Mouse (Mus musculus) ES-E14 (cell line): Measurements from ENCODE around the gene H2-Aa. TPM values are rescaled to one million over a fixed set of nuclear protein-coding genes. Genes with fewer than 3 reads are reported as not detected.

ENCODE experiments used
- DNase-seq: peaks from one replicate; pipeline ENCODE4 v3.0.0-alpha.2; 2013; ENCODE audit warnings: low read depth, low spot score
- H3K27ac ChIP-seq: 2 replicates; pipeline ENCODE4 v1.5.1; 2012; ENCODE audit warnings: low read depth, mild to moderate bottlenecking, low read length, moderate library complexity, mixed read lengths; ENCODE audit not compliant: poor library complexity, insufficient read depth, severe bottlenecking
- H3K36me3 ChIP-seq: 2 replicates; pipeline ENCODE4 v1.6.1; 2012; ENCODE audit warnings: mild to moderate bottlenecking, low read length, moderate library complexity, mixed read lengths; ENCODE audit not compliant: control insufficient read depth, poor library complexity, insufficient read depth, severe bottlenecking
- H3K4me1 ChIP-seq, 2 experiments: fragments of 150-350 bp in 1 of 2; sonication (generic) in 1 of 2; 2 replicates each; pipeline ENCODE4 v1.6.1; 2012; ENCODE audit warnings: low read length in 2 of 2, mild to moderate bottlenecking in 1 of 2, mixed read lengths in 1 of 2; ENCODE audit not compliant: control insufficient read depth in 2 of 2, insufficient read depth in 2 of 2, poor library complexity in 1 of 2
- H3K4me3 ChIP-seq, 2 experiments: fragments of 150-350 bp in 1 of 2; sonication (generic) in 1 of 2; 2 replicates each; pipeline ENCODE4 v1.5.1; 2012; ENCODE audit warnings: low read length in 2 of 2, low read depth in 1 of 2, mild to moderate bottlenecking in 1 of 2, mixed read lengths in 1 of 2; ENCODE audit not compliant: insufficient read depth in 1 of 2, poor library complexity in 1 of 2, severe bottlenecking in 1 of 2
- H3K9ac ChIP-seq: 2 replicates; pipeline ENCODE4 v1.6.1; 2012; ENCODE audit warnings: low read depth, mild to moderate bottlenecking, low read length, mixed read lengths; ENCODE audit not compliant: poor library complexity, insufficient read depth, severe bottlenecking
- H3K9me3 ChIP-seq: fragments of 150-350 bp; sonication (generic); 2 replicates; pipeline ENCODE4 v1.6.1; 2012; ENCODE audit warnings: low read depth, mild to moderate bottlenecking, low read length; ENCODE audit not compliant: control insufficient read depth, insufficient read depth
- CHD2 ChIP-seq: IDR thresholded peaks from 2 replicates; pipeline ENCODE4 v1.6.1; 2014; ENCODE audit warnings: mild to moderate bottlenecking, low read depth, low read length, inconsistent platforms
- HCFC1 ChIP-seq: IDR thresholded peaks from 2 replicates; pipeline ENCODE4 v1.6.1; 2012; ENCODE audit warnings: low read length, inconsistent platforms, borderline replicate concordance; ENCODE audit not compliant: insufficient read depth
- MAFK ChIP-seq: IDR thresholded peaks from 2 replicates; pipeline ENCODE4 v1.6.1; 2014; ENCODE audit warnings: mild to moderate bottlenecking, low read depth, low read length, inconsistent platforms; ENCODE audit not compliant: insufficient read depth
- ZC3H11A ChIP-seq: IDR thresholded peaks from 2 replicates; pipeline ENCODE4 v1.6.1; 2012; ENCODE audit warnings: low read depth, mild to moderate bottlenecking, inconsistent platforms, low read length, borderline replicate concordance
- ZNF384 ChIP-seq: IDR thresholded peaks from 2 replicates; pipeline ENCODE4 v1.6.1; 2012; ENCODE audit warnings: low read depth, low read length, inconsistent platforms
- in situ Hi-C, 2 experiments: fragments of 600-800 bp; cut with MboI; formaldehyde crosslinking; loops; one replicate each; pipeline ENCODE4 v1.15.1; 2025; ENCODE audit warnings: low sequenced_read_pairs in 2 of 2, inconsistent platforms in 1 of 2; ENCODE audit not compliant: unreplicated experiment in 2 of 2
- total RNA-seq: library from RNA; depleted of rRNA; stranded (reverse); fragments of 300-350 nt; gene quantifications from 2 replicates; pipeline ENCODE4 v1.2.3, GENCODE M21; 2012; rRNA removed

H2-Aa gene
- 0.48 and 1.6 TPM in 2 replicates for total RNA-seq

DNA sequence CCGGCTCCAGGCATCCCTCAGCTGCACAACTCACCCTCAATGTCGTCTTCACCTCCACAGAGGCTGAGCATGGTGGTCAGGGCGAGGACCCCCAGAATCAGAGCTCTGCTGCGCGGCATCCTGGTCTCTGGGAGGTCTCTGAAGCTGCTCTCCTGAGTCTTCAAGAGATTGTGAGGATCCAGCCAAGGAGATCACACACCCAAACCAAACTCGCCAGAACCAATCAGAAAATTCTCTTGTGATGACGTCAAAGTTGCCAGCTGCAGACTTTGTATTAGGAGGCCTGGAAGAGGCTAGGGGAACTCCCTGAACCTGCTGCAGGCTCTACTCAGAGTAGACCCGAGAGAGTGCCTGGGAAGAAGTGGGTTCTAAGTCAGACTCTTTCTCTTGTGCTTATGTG is at the start of gene H2-Aa:
Gene H2-Aa, minus strand, starts transcription at position 176 of the 400 bp plus-strand sequence.
- peak; percentile 63 for DNase-seq
- in situ Hi-C loops: no loop called here
- Histone ChIP-seq H3K36me3 (no peaks in the 10 kb centered on the region), H3K27ac (no peak within 1 kb of the TSS), H3K4me1 (no peaks in the 10 kb centered on the region), H3K9ac (no peak within 1 kb of the TSS), H3K9me3 (no peaks in the 10 kb centered on the region), H3K4me3 (no peak within 1 kb of the TSS)
- TF ChIP-seq ZC3H11A (no peak), CHD2 (peak; percentile 88)

DNA sequence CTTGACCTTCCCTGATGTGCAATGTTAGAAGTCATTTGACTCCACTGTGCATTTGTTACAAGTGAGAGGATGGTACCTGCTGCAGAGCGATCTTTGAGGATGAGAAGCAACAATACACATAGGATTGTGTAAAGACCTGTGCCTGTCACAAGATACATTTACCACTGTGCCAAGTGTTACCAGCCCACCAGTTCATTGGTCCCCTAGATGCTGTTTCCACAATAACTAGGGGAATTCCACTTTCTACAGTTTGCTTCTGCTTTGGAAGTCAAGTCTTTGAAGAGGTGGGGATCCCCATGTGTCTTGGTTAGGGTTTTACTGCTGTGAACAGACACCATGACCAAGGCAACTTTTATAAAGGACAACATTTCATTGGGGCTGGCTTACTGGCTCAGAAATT is 43.6 kb upstream of the H2-Aa start:
- Histone ChIP-seq H3K9me3 (no peaks in the 10 kb centered on the region), H3K27ac (no peak overlapping the region), H3K4me3 (no peak overlapping the region), H3K4me1 (peaks cover 0 to 5% of the 10 kb centered on the region in 2 experiments; a peak in 1 of 4 replicates), H3K36me3 (no peaks in the 10 kb centered on the region), H3K9ac (no peak overlapping the region)
- in situ Hi-C loops: no loop called here
- no peak for DNase-seq
- TF ChIP-seq HCFC1: no peak
- no peak for TF ChIP-seq ZC3H11A
- TF ChIP-seq MAFK: no peak
- TF ChIP-seq CHD2: no peak
- TF ChIP-seq ZNF384: no peak

DNA sequence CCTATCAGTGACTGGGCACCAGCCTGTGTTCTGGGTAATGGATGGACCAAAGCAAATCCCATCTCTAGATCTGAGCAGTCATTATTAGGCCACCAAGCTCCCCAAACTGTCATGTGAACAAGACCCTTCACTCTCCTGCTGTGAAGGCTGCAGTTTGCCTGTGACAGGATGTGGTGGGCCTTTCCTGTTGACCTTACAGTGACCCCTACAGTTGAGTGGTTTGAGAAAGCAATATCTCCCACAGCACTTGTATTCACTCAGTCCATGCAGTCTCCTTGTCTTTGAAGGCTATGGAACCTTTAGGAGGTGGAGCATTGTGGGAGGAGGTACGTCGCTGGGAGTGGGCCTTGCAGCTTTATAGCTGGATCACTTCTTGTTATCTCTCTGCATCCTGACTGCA is 42.2 kb upstream of the H2-Aa start:
- no peak overlapping the region for H3K27ac ChIP-seq
- no peak for DNase-seq
- no peaks in the 10 kb centered on the region for H3K9me3 ChIP-seq
- no peak overlapping the region for H3K9ac ChIP-seq
- TF ChIP-seq ZC3H11A (no peak), ZNF384 (no peak), MAFK (no peak), HCFC1 (no peak), CHD2 (no peak)
- H3K4me3 ChIP-seq: no peak overlapping the region
- no peaks in the 10 kb centered on the region for H3K36me3 ChIP-seq
- in situ Hi-C loops: no loop called here
- H3K4me1 ChIP-seq: peaks cover 0 to 5% of the 10 kb centered on the region in 2 experiments; a peak in 1 of 4 replicates

DNA sequence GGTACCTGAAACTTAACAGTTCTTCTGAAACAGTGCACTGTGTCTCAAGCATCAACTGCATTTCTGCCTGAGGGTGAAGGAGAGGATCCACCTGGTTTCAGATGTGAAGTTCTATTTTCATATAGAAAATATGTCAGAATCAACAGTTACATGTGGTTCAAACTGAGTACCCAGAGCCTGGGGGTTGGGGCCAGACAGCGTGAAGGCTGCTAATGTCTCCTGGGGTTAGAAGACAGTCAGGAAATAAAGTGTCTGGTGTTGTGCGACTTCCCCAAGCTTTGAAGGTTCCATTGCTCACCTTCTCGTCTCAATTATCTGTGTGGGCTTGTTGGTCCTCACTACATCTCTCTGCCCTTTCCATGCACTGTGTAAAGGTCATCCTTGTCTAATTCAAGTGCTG is 38.8 kb upstream of the H2-Aa start:
- no peak overlapping the region for H3K4me3 ChIP-seq
- H3K27ac ChIP-seq: no peak overlapping the region
- no peaks in the 10 kb centered on the region for H3K36me3 ChIP-seq
- peaks cover 0 to 5% of the 10 kb centered on the region in 2 experiments; a peak in 1 of 4 replicates for H3K4me1 ChIP-seq
- no peak overlapping the region for H3K9ac ChIP-seq
- in situ Hi-C loops: no loop called here
- no peak for TF ChIP-seq CHD2
- no peak for TF ChIP-seq HCFC1
- no peak for TF ChIP-seq ZNF384
- no peak for TF ChIP-seq MAFK
- no peak for TF ChIP-seq ZC3H11A
- H3K9me3 ChIP-seq: no peaks in the 10 kb centered on the region
- DNase-seq: no peak

DNA sequence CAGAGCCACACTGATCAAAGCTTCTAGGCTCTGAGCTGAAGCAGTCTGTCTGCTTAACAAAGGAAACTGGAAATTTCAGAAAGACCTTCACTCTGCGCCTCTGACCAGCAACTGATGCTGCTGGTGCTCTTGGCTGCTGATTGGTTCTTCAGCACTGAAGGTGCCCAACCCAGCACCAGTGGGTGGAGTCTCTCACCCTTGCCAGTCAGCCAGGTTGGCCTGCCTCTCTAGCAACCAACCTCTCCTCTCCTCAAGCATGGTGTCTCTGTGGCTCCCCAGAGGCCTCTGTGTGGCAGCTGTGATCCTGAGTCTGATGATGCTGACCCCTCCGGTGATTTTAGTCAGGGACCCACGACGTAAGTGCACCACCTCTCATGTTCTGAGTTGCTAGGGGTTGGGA is 37.8 kb upstream of the H2-Aa start, which contains the start of gene H2-Eb2:
Gene H2-Eb2, plus strand, starts transcription at position 230 of the 400 bp plus-strand sequence.
- no peak within 1 kb of the TSS for H3K27ac ChIP-seq
- DNase-seq: no peak
- TF ChIP-seq HCFC1 (no peak), ZNF384 (no peak), MAFK (no peak), ZC3H11A (no peak), CHD2 (no peak)
- H3K9ac ChIP-seq: no peak within 1 kb of the TSS
- H3K36me3 ChIP-seq: no peaks in the 10 kb centered on the region
- in situ Hi-C loops: no loop called here
- H3K4me1 ChIP-seq: peaks cover 0 to 5% of the 10 kb centered on the region in 2 experiments; a peak in 1 of 4 replicates
- H3K9me3 ChIP-seq: no peaks in the 10 kb centered on the region
- no peak within 1 kb of the TSS for H3K4me3 ChIP-seq
